In genomic region chr6:38938421-38938820, GRCm38 (mm10) we compare ENCODE assay signal across 13 mouse cellular contexts.
DNase-seq lines count a peak whose midpoint lies in the region; ATAC-seq and TF ChIP-seq lines count a peak whose summit lies in the region.
"Had no signal": no experiment of that assay in that cellular context is flagged by ENCODE, and none has a peak within 500 bp of the region (broad histone marks: within the 10 kb centered on the region; RNA-seq: fewer than 3 reads in every experiment).

No protein-coding gene starts in this region.

- no peak for TF ChIP-seq POLR2A in thymus, adult 2 months (IDR thresholded peaks at IDR 0.05; ENCODE audit: control insufficient read depth, extremely low read depth, insufficient read depth, low read length, poor library complexity)

- H3K27ac ChIP-seq in thymus, adult 2 months (ENCODE audit: control insufficient read depth, insufficient read depth, low read length), result no peak overlapping the region
- no peak overlapping the region for H3K27ac ChIP-seq in midbrain, postnatal 0 days (ENCODE audit: low read depth, low read length)
- H3K27ac ChIP-seq: limb, embryonic 13.5 days had no signal

- H3K4me2 ChIP-seq in midbrain, postnatal 0 days (ENCODE audit: low read depth, low read length, poor library complexity, severe bottlenecking), result no peak overlapping the region
- H3K4me2 ChIP-seq: limb, embryonic 13.5 days had no signal

- no peak overlapping the region for H3K4me3 ChIP-seq in thymus, adult 2 months (ENCODE audit: control insufficient read depth, insufficient read depth, low read length)
- H3K4me3 ChIP-seq in midbrain, postnatal 0 days (ENCODE audit: low read depth, low read length), result no peak overlapping the region
- H3K4me3 ChIP-seq: limb, embryonic 13.5 days had no signal

- WGBS in thymus, adult 2 months, result 14% methylated on average over 6 of the region's 6 CpGs
- whole genome bisulfite sequencing in midbrain, postnatal 0 days, result 83% methylated on average over 6 of the region's 6 CpGs

- no peaks in the 10 kb centered on the region; the same call in 1 of the 2 replicates for H3K4me1 ChIP-seq in thymus, adult 2 months (replicated peaks; ENCODE audit: control insufficient read depth, insufficient read depth, low read length)
- H3K4me1 ChIP-seq in midbrain, postnatal 0 days (ENCODE audit: insufficient read depth, low read length), result no peaks in the 10 kb centered on the region
- H3K4me1 ChIP-seq: limb, embryonic 13.5 days had no signal

- no peaks in the 10 kb centered on the region for H3K27me3 ChIP-seq in thymus, adult 2 months (ENCODE audit: control insufficient read depth, insufficient read depth, low read length)
- H3K27me3 ChIP-seq in midbrain, postnatal 0 days (ENCODE audit: insufficient read depth, low read length), result no peaks in the 10 kb centered on the region
- H3K27me3 ChIP-seq: limb, embryonic 13.5 days had no signal

- DNase-seq in heart, adult 11 months, result peak; percentile 96
- no peak for DNase-seq in heart, postnatal 10 days
- peak; percentile 4 for DNase-seq in thymus, adult 2 months
- DNase-seq in thymus, postnatal 0 days (ENCODE audit: low spot score), result no peak
- peak; percentile 20 for DNase-seq in lung, postnatal 14 days
- DNase-seq in left cerebral cortex, adult 8-10 months (ENCODE audit: low spot score in 2 of 2), result no peak
- no peak for DNase-seq in frontal cortex, postnatal 14 days (ENCODE audit: low spot score in 2 of 2)
- no peak for DNase-seq in midbrain, postnatal 0 days (ENCODE audit: low spot score)

- ATAC-seq in midbrain, postnatal 0 days (ENCODE audit: low FRiP score), result no peak
- ATAC-seq: CD4-positive, CD25-positive, alpha-beta regulatory T cell, adult 4 months; forebrain, embryonic 14.5 days; inflammation-experienced regulatory T-cells, adult 6 months; midbrain, embryonic 16.5 days had no signal

- no peaks in the 10 kb centered on the region for H3K9me3 ChIP-seq in midbrain, postnatal 0 days (ENCODE audit: low read length)
- H3K9me3 ChIP-seq: limb, embryonic 13.5 days had no signal

- intact Hi-C loops in heart, postnatal 10 days (cut with DNase I), result no loop called here

- H3K9ac ChIP-seq in midbrain, postnatal 0 days (replicated peaks; ENCODE audit: low read length, poor library complexity, severe bottlenecking), result no peak overlapping the region
- H3K9ac ChIP-seq: limb, embryonic 13.5 days had no signal

- no peak for TF ChIP-seq CTCF in thymus, adult 2 months (IDR thresholded peaks at IDR 0.05; ENCODE audit: borderline replicate concordance, control insufficient read depth, extremely low read depth, insufficient read depth, low read length, poor library complexity)
- no peak for TF ChIP-seq CTCF in midbrain, postnatal 0 days (IDR thresholded peaks at IDR 0.05)

- H3K36me3 ChIP-seq in thymus, adult 2 months (ENCODE audit: control insufficient read depth, insufficient read depth, low read length), result no peaks in the 10 kb centered on the region
- no peaks in the 10 kb centered on the region for H3K36me3 ChIP-seq in midbrain, postnatal 0 days (ENCODE audit: insufficient read depth, low read length)
- H3K36me3 ChIP-seq: limb, embryonic 13.5 days had no signal

Comparison
In these comparisons a context has a peak if more than half of its experiments do, and no peak if none do; other contexts are left out.
1. DNase-seq: peak in heart, adult 11 months (single experiment), thymus, adult 2 months (single experiment) and lung, postnatal 14 days (single experiment); none in heart, postnatal 10 days (0 of 2), thymus, postnatal 0 days (single experiment), left cerebral cortex, adult 8-10 months (0 of 2), frontal cortex, postnatal 14 days (0 of 2) and midbrain, postnatal 0 days (single experiment).